Mouse (Mus musculus): ENCODE data around the gene Cyp2d40. TPM values are rescaled to one million over a fixed set of nuclear protein-coding genes. Genes with fewer than 3 reads are reported as not detected.
"Not testable (repeated sequence)": the region's sequence is repeated elsewhere in the genome, so short reads cannot be mapped to it uniquely, and the experiment has no call there.

The Cyp2d40 gene
- total and polyA plus RNA-seq, 2 experiments from 2014 or later = not detected

- H3K4me3 ChIP-seq (ENCODE audit: low read depth, low read length) = no peak within 1 kb of the TSS
These were observed 30.3 kb upstream of the Cyp2d40 start, which contains the start of gene Cyp2d26 for GRCm38 (mm10) chr15:82794277-82794676. Gene Cyp2d26 (minus strand): TSS chr15:82794294.

DNA sequence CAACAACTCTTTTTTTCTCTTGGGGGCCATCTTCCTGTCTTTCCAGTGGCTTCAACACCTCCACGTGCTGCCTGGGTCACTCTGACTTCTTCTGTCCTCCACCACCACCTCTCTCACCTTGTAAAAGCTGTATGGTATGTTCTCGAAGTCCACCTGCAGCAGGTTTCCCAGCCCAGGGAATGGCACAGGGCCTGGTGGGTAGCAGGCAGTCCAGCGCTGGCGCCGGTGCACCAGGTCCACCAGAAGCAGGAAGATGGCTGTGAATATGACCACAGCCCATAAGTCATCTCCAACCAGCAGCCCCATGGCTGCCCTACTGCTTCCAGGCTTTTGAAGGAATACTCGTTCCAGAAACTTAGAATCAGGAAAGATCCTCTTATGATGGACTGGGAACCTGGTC, 29.9 kb upstream of the Cyp2d40 start:
- Histone ChIP-seq H3K27ac (ENCODE audit: low read depth, low read length) (no peak overlapping the region), H3K9me3 (ENCODE audit: low read length) (no peaks in the 10 kb centered on the region), H3K9ac (no peak overlapping the region), H3K4me3 (ENCODE audit: low read depth, low read length) (no peak overlapping the region), H3K4me1 (ENCODE audit: insufficient read depth) (no peaks in the 10 kb centered on the region), H3K27me3 (ENCODE audit: insufficient read depth, low read length) (no peaks in the 10 kb centered on the region), H3K4me2 (ENCODE audit: low read depth) (no peak overlapping the region), H3K36me3 (ENCODE audit: insufficient read depth) (no peaks in the 10 kb centered on the region)
- TF ChIP-seq CTCF (IDR thresholded peaks at IDR 0.05; ENCODE audit: low read depth) = no peak
- DNase-seq (no peak), ATAC-seq (no peak)
- WGBS = 89% methylated on average over 6 of the region's 6 CpGs

More at GRCm38 (mm10) chr15:82794277-82794676, 30.3 kb upstream of the Cyp2d40 start, which contains the start of gene Cyp2d26:
- no peak for DNase-seq
- H3K4me2 ChIP-seq (ENCODE audit: low read depth) = no peak within 1 kb of the TSS
- no peaks in the 10 kb centered on the region for H3K4me1 ChIP-seq (ENCODE audit: insufficient read depth)
- TF ChIP-seq CTCF (IDR thresholded peaks at IDR 0.05; ENCODE audit: low read depth) = no peak
- no peak for ATAC-seq
- no peaks in the 10 kb centered on the region for H3K36me3 ChIP-seq (ENCODE audit: insufficient read depth)
- 90% methylated on average over 5 of the region's 5 CpGs for WGBS
- no peak within 1 kb of the TSS for H3K27ac ChIP-seq (ENCODE audit: low read depth, low read length)
- no peaks in the 10 kb centered on the region for H3K9me3 ChIP-seq (ENCODE audit: low read length)
- H3K27me3 ChIP-seq (ENCODE audit: insufficient read depth, low read length) = no peaks in the 10 kb centered on the region
- H3K9ac ChIP-seq = no peak within 1 kb of the TSS

- no peak for TF ChIP-seq CTCF (IDR thresholded peaks at IDR 0.05; ENCODE audit: low read depth)
- H3K27ac ChIP-seq (ENCODE audit: low read depth, low read length) = no peak overlapping the region
- H3K27me3 ChIP-seq (ENCODE audit: insufficient read depth, low read length) = no peaks in the 10 kb centered on the region
- ATAC-seq (no peak), DNase-seq (no peak)
- no peaks in the 10 kb centered on the region for H3K9me3 ChIP-seq (ENCODE audit: low read length)
- no peaks in the 10 kb centered on the region for H3K4me1 ChIP-seq (ENCODE audit: insufficient read depth)
- 83% methylated on average over 1 of the region's 1 CpGs for WGBS
- no peak overlapping the region for H3K4me2 ChIP-seq (ENCODE audit: low read depth)
- H3K36me3 ChIP-seq (ENCODE audit: insufficient read depth) = no peaks in the 10 kb centered on the region
- H3K4me3 ChIP-seq (ENCODE audit: low read depth, low read length) = no peak overlapping the region
- no peak overlapping the region for H3K9ac ChIP-seq
These were observed 29.5 kb upstream of the Cyp2d40 start for GRCm38 (mm10) chr15:82793454-82793853.

GRCm38 (mm10) chr15:82792566-82792965, 28.6 kb upstream of the Cyp2d40 start:
- no peaks in the 10 kb centered on the region for H3K27me3 ChIP-seq (ENCODE audit: insufficient read depth, low read length)
- no peak overlapping the region for H3K27ac ChIP-seq (ENCODE audit: low read depth, low read length)
- H3K9me3 ChIP-seq (ENCODE audit: low read length) = no peaks in the 10 kb centered on the region
- H3K36me3 ChIP-seq (ENCODE audit: insufficient read depth) = no peaks in the 10 kb centered on the region
- WGBS = 95% methylated on average over 11 of the region's 11 CpGs
- no peak for TF ChIP-seq CTCF (IDR thresholded peaks at IDR 0.05; ENCODE audit: low read depth)
- no peak overlapping the region for H3K9ac ChIP-seq
- H3K4me1 ChIP-seq (ENCODE audit: insufficient read depth) = no peaks in the 10 kb centered on the region
- no peak overlapping the region for H3K4me3 ChIP-seq (ENCODE audit: low read depth, low read length)
- H3K4me2 ChIP-seq (ENCODE audit: low read depth) = no peak overlapping the region
- no peak for DNase-seq
- no peak for ATAC-seq

DNA sequence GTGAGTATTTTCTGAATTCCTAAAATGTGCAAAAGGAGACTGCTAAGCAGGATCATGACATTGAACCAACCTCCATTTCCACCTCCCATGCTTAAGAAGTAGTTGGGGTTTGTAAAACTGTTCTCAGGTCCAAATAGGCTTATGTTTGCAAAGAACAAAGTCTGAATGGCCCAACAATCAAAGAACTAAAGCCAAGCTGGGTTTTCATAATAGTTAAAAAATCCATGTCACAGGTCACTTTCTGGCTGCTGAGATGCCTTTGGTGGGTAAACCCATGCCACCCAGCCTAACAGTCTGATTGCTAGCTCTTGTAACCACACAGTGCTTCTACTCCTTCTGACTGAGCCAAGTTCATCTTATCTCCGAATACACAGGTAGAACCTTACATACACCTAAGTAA, 20.6 kb upstream of the Cyp2d40 start:
- H3K27ac ChIP-seq (ENCODE audit: low read depth, low read length) = no peak overlapping the region
- H3K9ac ChIP-seq = no peak overlapping the region
- no peaks in the 10 kb centered on the region for H3K27me3 ChIP-seq (ENCODE audit: insufficient read depth, low read length)
- no peak for DNase-seq
- no peaks in the 10 kb centered on the region for H3K9me3 ChIP-seq (ENCODE audit: low read length)
- no peak overlapping the region for H3K4me2 ChIP-seq (ENCODE audit: low read depth)
- TF ChIP-seq CTCF (IDR thresholded peaks at IDR 0.05; ENCODE audit: low read depth) = no peak
- no peaks in the 10 kb centered on the region for H3K36me3 ChIP-seq (ENCODE audit: insufficient read depth)
- H3K4me3 ChIP-seq (ENCODE audit: low read depth, low read length) = no peak overlapping the region
- no peaks in the 10 kb centered on the region for H3K4me1 ChIP-seq (ENCODE audit: insufficient read depth)
- WGBS = 88% methylated on average over 1 of the region's 1 CpGs
- ATAC-seq = no peak

- Histone ChIP-seq H3K36me3 (ENCODE audit: insufficient read depth) (no peaks in the 10 kb centered on the region), H3K9me3 (ENCODE audit: low read length) (no peaks in the 10 kb centered on the region), H3K4me3 (ENCODE audit: low read depth, low read length) (no peak overlapping the region), H3K4me2 (ENCODE audit: low read depth) (no peak overlapping the region), H3K4me1 (ENCODE audit: insufficient read depth) (no peaks in the 10 kb centered on the region), H3K27ac (ENCODE audit: low read depth, low read length) (no peak overlapping the region), H3K9ac (no peak overlapping the region), H3K27me3 (ENCODE audit: insufficient read depth, low read length) (no peaks in the 10 kb centered on the region)
- no peak for ATAC-seq
- WGBS = 76% methylated on average over 1 of the region's 1 CpGs
- no peak for TF ChIP-seq CTCF (IDR thresholded peaks at IDR 0.05; ENCODE audit: low read depth)
- no peak for DNase-seq
These were observed 19.8 kb upstream of the Cyp2d40 start for GRCm38 (mm10) chr15:82783800-82784199.

DNA sequence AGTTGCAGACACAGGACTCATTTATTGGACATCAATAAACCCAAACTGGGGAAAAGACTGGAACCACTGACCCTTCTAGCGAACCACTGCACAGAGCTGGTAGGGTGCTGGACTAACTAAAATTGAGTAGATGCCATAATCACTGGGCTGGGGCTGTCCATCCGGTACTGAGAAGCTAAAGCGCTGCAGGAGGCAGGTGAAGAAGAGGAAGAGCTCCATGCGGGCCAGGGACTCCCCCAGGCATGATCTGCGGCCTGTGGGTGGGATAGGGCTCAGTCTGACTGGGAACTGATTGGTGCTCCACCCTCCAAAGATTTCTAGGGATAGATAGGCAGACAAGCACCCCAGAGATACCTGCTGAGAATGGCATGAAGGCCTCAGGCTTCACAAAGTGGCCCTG, 13.9 kb upstream of the Cyp2d40 start:
- H3K9ac ChIP-seq; H3K4me3 ChIP-seq (ENCODE audit: low read depth, low read length); ATAC-seq; H3K4me2 ChIP-seq (ENCODE audit: low read depth); H3K27ac ChIP-seq (ENCODE audit: low read depth, low read length); H3K4me1 ChIP-seq (ENCODE audit: insufficient read depth); H3K27me3 ChIP-seq (ENCODE audit: insufficient read depth, low read length); H3K9me3 ChIP-seq (ENCODE audit: low read length); DNase-seq; H3K36me3 ChIP-seq (ENCODE audit: insufficient read depth): not testable (repeated sequence)
- WGBS = 84% methylated on average over 5 of the region's 5 CpGs

GRCm38 (mm10) chr15:82765943-82766342, 2.0 kb upstream of the Cyp2d40 start:
- no peaks in the 10 kb centered on the region for H3K4me1 ChIP-seq (ENCODE audit: insufficient read depth)
- no peaks in the 10 kb centered on the region for H3K9me3 ChIP-seq (ENCODE audit: low read length)
- H3K27ac ChIP-seq (ENCODE audit: low read depth, low read length) = no peak overlapping the region
- H3K9ac ChIP-seq = no peak overlapping the region
- no peak overlapping the region for H3K4me3 ChIP-seq (ENCODE audit: low read depth, low read length)
- H3K4me2 ChIP-seq (ENCODE audit: low read depth) = no peak overlapping the region
- DNase-seq (no peak), ATAC-seq (no peak)
- no peaks in the 10 kb centered on the region for H3K27me3 ChIP-seq (ENCODE audit: insufficient read depth, low read length)
- WGBS = 93% methylated on average over 2 of the region's 2 CpGs
- no peaks in the 10 kb centered on the region for H3K36me3 ChIP-seq (ENCODE audit: insufficient read depth)
- TF ChIP-seq CTCF (IDR thresholded peaks at IDR 0.05; ENCODE audit: low read depth) = no peak
